Comparison of ENCODE assay signal across 16 mouse cellular contexts in the genomic region with DNA sequence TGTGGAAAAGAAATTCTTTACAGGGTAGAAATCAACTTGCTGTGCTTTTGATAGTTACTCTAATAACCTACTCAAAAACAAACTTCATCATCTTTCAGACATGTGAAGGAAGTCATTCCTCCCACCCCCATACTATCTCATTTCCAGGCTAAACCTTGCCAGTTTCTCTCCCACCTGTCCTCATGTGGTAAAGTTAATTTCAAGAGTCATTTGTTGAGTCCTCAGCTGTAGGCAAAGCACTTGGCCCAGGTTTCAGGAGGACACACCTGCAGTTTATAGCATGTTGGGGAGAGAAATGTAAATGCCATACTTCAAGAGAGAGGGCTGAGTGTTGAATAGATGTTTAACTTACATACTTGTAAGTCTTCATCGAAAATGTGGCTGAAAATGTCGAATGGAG.
"Had no signal": no experiment of that assay in that cellular context is flagged by ENCODE, and none has a peak within 500 bp of the region (broad histone marks: within the 10 kb centered on the region; RNA-seq: fewer than 3 reads in every experiment).

No protein-coding gene starts in this region.

- H3K4me2 ChIP-seq: neural tube, embryonic 13.5 days; neural tube, embryonic 15.5 days; stomach, embryonic 15.5 days had no signal

- H3K9ac ChIP-seq: neural tube, embryonic 13.5 days; neural tube, embryonic 15.5 days; stomach, embryonic 15.5 days had no signal

- DNase-seq: retina, postnatal 1 day; right cerebral cortex, adult 18-20 months; right cerebral cortex, postnatal 14 days; right cerebral cortex, postnatal 25 days; right cerebral cortex, postnatal 4 days; spleen, adult 18-20 months; thymus, adult 18-20 months; thymus, adult 2 months; thymus, postnatal 14 days; thymus, postnatal 25 days; thymus, postnatal 36 days; thymus, postnatal 4 days had no signal

- H3K27ac ChIP-seq: neural tube, embryonic 13.5 days; neural tube, embryonic 15.5 days; stomach, embryonic 15.5 days; stomach, postnatal 0 days had no signal

- H3K27me3 ChIP-seq: neural tube, embryonic 13.5 days; neural tube, embryonic 15.5 days; stomach, embryonic 15.5 days had no signal

- H3K4me3 ChIP-seq: neural tube, embryonic 13.5 days; neural tube, embryonic 15.5 days; stomach, embryonic 15.5 days had no signal

- H3K4me1 ChIP-seq: neural tube, embryonic 13.5 days; neural tube, embryonic 15.5 days; stomach, embryonic 15.5 days had no signal

- H3K9me3 ChIP-seq: neural tube, embryonic 13.5 days; neural tube, embryonic 15.5 days; stomach, embryonic 15.5 days had no signal

- H3K36me3 ChIP-seq: neural tube, embryonic 13.5 days; neural tube, embryonic 15.5 days; stomach, embryonic 15.5 days had no signal
